Mouse (Mus musculus): Measurements from ENCODE around the gene Mup17.
"Not testable (repeated sequence)": the region's sequence is repeated elsewhere in the genome, so short reads cannot be mapped to it uniquely, and the experiment has no call there.

Mup17 gene

GRCm38 (mm10) chr4:61595771-61596170, at the start of gene Mup17:
Gene Mup17 (minus strand): TSS chr4:61595871.
- DNase-seq (ENCODE audit: low spot score in 2 of 2): not testable (repeated sequence)

- not testable (repeated sequence) for DNase-seq (ENCODE audit: low spot score in 2 of 2)
Observed at GRCm38 (mm10) chr4:61571561-61571960, 24.1 kb downstream of the Mup17 start.

- not testable (repeated sequence) for DNase-seq (ENCODE audit: low spot score in 2 of 2)
Observed at GRCm38 (mm10) chr4:61555887-61556286, 39.8 kb downstream of the Mup17 start.
